Mouse (Mus musculus): ENCODE results near the gene Ccr3.
"Not testable (repeated sequence)": the region's sequence is repeated elsewhere in the genome, so short reads cannot be mapped to it uniquely, and the experiment has no call there.

Ccr3 gene

GRCm38 (mm10) chr9:124053532-124053931, 31.8 kb downstream of the Ccr3 start:
- no peak for DNase-seq (ENCODE audit: low read depth, low spot score)

- DNase-seq (ENCODE audit: low read depth, low spot score): no peak
Measured at GRCm38 (mm10) chr9:124056158-124056709, 34.5 kb downstream of the Ccr3 start.

- DNase-seq (ENCODE audit: low read depth, low spot score): no peak
Measured at GRCm38 (mm10) chr9:124059660-124060352, 38.0 kb downstream of the Ccr3 start.

GRCm38 (mm10) chr9:124061474-124062432, 40.0 kb downstream of the Ccr3 start:
- not testable (repeated sequence) for DNase-seq (ENCODE audit: low read depth, low spot score)

- DNase-seq (ENCODE audit: low read depth, low spot score): no peak
Measured at GRCm38 (mm10) chr9:124066572-124067103, 44.9 kb downstream of the Ccr3 start.

GRCm38 (mm10) chr9:124068098-124069058, 46.6 kb downstream of the Ccr3 start:
- no peak for DNase-seq (ENCODE audit: low read depth, low spot score)

GRCm38 (mm10) chr9:124071506-124071905, 49.7 kb downstream of the Ccr3 start:
- no peak for DNase-seq (ENCODE audit: low read depth, low spot score)

GRCm38 (mm10) chr9:124079803-124080202, 58.0 kb downstream of the Ccr3 start:
- DNase-seq (ENCODE audit: low read depth, low spot score): no peak

- not testable (repeated sequence) for DNase-seq (ENCODE audit: low read depth, low spot score)
Measured at GRCm38 (mm10) chr9:124080471-124080870, 58.7 kb downstream of the Ccr3 start.

Data from embryo, embryonic 11.5 days (tissue).